Mouse (Mus musculus) cerebellum, adult 18-20 months (tissue): ENCODE measurements around the gene Nfkbie.
A peak's percentile ranks its signal among the peaks of the same experiment; 100 is the strongest.

ENCODE experiments used
- DNase-seq, 2 experiments: peaks; one replicate each; pipeline ENCODE4 v3.0.0; 2021

Nfkbie gene

DNA sequence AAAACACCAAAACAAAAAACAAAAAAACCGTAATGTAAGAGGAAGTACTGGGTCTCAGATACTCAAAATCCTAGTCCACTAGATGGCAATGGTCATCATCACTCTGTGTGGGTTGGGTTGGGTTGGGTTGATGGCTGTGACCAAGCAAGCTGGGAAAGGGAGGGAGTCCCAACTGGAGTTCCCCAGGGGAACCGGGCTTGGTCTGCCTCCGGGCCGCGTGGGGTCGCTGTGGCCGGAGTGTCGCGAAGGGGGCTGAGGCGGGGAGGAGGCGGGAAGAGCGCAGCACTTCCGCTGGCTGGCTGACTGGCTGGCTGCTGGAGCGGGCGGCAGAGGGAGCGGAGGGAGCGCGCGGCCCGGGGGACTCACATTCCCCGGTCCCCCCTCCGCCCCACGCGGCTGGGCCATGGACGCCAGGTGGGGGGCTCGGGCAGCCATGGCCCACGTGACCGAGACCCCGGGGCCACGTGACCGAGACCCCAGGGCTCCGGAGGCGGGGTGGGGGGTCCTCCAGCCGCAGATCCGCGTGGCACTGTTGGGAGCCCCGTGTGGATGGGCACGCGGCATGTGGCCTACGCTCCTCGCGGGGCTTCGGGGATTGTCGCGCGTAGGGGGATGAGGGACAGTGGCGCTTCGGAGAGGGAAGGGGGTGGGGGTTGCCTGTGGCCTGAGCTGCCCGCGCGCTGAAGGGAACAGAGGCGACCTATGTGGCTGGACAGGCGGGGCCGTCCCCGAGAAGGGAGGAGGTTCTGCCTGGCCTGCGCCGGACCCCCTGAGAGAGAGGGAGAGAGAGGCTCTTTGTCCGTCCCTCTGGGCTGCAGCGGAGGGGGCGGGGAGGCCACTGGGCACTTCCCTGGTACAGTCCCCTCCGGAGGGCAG lies 8.4 kb downstream of the Nfkbie start, which contains the start of gene Slc35b2:
TSS of gene Slc35b2 (plus strand) at position 220 of the 876 bp plus-strand sequence.
- peak; percentile 93 to 95 for DNase-seq

DNA sequence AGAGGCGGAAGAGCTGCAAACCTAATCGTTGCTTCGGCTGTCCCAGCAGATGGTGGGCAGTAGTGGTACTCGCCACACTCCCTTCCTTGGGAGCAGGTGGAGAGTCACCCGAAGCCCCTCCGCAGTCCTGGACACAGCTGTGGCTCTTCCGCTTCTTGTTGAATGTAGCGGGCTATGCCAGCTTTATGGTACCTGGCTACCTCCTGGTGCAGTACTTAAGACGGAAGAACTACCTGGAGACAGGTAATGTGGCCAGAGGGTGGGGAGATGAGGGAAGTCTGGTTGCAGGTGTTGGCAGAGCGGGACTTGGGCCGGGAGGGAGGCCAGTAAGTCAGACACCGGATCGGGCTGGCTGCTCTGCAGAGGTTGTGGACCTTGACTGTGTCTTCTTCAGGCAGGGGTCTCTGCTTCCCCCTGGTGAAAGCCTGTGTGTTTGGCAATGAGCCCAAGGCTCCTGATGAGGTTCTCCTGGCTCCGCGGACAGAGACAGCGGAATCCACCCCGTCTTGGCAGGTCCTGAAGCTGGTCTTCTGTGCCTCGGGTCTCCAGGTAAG lies 9.1 kb downstream of the Nfkbie start:
- peak in 1 of 2 experiments; percentile 39 for DNase-seq

DNA sequence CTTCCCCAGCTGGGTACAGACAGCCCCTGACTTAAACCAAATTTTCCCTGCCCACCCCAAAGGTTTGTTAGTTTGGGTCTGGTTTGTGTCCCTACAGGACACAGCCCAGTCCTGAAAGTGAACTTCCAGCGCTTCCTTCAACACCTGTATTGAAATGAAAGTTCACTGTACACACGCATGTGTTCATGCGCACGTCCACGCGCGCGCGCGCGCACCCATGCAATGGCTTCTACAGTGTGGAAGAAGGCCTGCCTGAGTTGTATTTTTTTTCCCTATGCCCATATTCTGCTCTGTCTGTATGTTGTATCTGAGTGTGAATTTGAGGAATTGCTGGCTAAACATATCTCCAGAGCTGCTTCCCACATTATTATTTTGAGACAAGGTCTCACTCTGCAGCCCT lies 9.6 kb downstream of the Nfkbie start:
- DNase-seq, result no peak

DNA sequence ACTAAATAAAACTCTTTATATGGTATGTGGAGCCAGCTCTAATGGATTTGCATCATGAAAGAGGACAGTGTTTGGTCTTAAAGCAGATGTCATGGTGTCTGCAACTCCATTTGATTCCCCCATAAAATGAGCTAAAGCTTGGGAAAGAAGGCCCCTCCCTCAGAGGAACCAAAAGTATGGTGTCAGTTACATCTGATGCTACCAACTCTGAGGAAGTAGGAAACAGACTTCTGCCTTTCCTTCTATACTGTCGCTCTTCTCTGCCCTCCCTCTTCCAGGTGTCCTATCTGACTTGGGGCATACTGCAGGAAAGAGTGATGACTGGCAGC lies 10.5 kb downstream of the Nfkbie start:
- no peak for DNase-seq

DNA sequence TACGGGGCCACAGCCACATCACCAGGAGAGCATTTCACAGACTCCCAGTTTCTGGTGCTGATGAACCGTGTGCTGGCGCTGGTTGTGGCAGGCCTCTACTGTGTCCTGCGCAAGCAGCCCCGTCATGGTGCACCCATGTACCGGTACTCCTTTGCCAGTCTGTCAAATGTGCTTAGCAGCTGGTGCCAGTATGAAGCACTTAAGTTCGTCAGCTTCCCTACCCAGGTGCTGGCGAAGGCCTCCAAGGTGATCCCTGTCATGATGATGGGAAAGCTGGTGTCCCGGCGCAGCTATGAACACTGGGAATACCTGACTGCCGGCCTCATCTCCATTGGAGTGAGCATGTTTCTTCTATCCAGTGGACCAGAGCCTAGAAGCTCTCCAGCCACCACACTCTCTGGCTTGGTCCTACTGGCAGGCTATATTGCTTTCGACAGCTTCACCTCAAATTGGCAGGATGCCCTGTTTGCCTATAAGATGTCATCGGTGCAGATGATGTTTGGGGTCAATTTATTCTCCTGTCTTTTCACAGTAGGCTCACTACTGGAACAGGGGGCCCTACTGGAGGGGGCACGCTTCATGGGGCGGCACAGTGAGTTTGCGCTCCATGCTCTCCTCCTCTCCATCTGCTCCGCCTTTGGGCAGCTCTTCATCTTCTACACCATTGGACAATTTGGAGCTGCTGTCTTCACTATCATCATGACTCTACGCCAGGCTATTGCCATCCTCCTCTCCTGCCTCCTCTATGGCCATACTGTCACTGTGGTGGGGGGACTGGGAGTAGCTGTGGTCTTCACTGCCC lies 11.1 kb downstream of the Nfkbie start:
- peak; percentile 25 to 41 for DNase-seq

DNA sequence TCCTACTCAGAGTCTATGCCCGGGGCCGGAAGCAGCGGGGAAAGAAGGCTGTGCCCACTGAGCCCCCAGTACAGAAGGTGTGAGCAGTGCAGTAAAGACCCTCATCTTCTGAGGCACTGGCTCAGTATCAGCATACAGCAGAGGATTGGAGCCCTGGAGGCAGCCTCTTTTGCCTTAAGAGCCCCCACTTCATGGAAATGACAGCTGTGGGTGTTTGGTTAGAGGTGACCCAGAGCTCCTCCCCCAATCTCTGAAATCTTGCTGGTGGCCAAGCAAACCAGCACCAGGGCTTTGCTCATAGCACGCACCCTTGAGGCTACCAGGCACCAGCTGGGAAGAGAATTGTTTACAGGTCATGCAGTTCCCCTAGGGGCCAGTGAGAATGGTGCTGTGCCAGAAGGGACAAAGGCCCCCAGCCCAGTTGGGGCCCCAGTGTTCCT lies 11.7 kb downstream of the Nfkbie start:
- DNase-seq, result no peak

DNA sequence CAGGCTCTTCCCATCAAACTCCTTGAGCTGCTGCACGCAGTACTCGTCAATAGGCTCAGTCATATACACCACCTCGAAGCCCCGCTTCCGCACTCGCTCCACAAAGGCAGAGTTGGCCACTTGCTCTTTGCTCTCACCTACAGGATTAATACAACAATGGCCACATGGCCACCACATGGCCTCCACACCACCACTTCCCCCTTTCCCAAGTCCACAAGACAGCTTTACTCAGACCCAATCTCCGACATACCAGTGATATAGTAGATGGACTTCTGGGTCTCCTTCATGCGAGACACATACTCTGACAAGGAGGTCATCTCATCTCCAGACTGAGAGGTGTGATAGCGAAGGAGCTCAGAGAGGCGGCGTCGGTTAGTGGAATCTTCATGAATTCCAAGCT lies 13.5 kb downstream of the Nfkbie start:
- no peak for DNase-seq

DNA sequence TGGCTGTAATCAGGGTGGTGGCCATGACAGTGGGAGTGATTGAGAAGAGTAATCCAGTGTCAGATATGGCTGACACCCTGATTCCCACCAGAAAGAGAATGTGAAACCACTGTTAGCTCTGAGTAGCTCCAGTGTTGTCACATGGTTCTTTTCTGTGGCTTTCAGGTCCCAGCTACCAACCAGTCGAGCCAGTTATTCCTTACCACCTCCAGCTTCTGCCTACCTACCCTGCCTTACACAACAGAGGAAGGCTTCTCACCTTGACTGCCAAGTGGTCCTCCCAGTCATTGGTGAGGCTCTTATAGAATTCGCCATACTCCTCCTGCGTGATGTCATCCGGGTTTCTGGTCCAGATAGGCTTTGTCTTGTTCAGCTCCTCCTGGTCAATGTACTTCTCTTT lies 14.5 kb downstream of the Nfkbie start:
- no peak for DNase-seq

DNA sequence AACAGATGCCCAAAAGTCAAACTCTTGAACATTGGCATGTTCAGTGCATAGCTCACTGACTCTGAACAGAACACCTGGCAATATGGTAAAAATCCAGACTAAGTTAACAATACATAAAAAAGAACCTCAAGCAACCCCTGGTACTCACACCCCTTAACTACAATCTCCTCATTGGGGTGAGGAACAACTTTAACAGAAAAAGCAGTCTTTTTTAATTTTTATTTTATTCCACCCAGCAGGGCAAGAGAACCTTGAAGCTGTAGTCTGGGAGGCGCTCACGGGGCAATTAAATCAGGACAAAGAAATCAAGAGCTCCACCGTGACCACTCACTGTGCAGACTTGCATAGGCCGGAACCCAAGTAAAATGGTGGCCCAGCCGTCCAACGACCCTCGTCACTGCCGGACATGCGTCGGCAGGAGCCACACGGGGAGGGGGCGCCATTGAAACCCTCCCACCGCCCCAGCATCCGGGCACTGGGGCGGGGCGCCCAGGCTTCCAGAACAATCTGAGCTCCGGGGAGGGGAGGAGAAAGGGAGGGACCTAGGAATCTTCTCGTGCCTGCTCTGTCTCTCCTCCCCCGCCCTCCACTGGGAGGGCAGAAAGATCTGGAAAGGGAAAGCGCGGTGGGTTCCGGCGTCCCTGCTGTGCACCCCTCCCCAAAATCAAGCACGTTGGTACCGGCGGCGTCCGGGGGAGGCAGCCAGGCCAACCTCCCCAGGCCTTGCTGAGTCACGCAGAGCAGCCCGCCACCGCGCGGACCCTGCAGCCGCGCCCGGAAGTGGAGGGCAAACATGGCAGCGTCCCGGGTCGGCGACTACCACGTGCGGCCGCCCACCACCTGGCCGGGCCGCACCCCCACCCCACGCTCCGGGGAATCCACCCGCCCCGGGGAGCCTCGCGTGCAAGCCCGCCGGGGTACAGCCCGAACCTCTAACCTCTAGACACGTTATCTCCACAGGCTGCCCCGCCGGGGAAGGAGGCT lies 16.9 kb downstream of the Nfkbie start:
- peak; percentile 71 to 74 for DNase-seq

DNA sequence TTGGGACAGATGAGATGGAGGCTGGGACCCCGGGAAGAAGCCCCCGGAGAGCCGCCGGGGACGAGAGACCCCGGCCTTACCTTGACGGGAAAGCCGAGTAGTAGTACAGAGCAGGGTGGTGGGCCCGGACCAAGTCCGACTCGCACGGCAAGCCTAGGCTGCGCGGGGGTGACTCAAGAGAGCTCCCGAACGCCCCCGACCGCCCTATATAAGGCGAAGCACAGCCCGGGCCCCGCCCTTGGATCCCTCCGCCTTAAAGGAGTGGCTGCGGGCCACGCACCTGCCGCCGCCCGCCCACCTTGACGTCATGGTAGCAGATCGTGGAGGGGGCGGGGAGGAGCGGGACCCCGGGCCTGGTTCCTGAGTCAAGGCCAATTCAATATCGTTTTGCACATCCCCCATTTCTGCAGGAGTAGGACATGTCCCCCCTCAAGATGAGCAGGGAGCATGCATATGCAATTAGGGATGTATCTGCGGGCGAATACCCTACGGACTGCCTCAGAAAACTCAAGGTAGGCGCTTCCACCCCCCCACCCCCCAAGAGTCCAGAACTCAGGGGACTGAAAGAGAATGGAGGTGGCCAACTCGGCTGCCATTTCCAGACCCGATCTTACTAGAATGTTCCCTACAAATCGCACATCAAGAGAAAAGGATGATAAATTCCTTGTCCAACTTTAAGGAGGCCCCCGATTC lies 17.7 kb downstream of the Nfkbie start, which contains the start of gene Hsp90ab1:
TSS of gene Hsp90ab1 (minus strand) at position 185 of the 693 bp plus-strand sequence.
- DNase-seq, result peak; percentile 97 to 99

DNA sequence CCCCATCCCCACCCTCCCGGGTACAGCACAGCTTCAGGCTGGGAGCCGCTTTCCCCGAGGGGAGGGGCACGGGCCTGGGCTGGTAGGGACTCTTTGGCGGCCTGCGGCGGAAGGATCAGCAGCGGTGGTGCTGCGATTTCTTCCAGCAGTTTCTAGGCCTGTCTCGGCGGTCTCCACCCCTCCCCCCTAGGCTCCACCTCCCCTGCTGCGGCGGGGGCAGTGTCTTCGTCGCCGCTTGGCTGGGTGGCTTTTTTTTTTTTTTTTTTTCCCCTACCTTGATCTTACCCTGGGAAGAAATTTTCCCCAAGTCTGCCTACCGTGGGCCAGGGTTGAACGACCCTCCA lies 18.2 kb downstream of the Nfkbie start:
- peak; percentile 94 to 96 for DNase-seq

DNA sequence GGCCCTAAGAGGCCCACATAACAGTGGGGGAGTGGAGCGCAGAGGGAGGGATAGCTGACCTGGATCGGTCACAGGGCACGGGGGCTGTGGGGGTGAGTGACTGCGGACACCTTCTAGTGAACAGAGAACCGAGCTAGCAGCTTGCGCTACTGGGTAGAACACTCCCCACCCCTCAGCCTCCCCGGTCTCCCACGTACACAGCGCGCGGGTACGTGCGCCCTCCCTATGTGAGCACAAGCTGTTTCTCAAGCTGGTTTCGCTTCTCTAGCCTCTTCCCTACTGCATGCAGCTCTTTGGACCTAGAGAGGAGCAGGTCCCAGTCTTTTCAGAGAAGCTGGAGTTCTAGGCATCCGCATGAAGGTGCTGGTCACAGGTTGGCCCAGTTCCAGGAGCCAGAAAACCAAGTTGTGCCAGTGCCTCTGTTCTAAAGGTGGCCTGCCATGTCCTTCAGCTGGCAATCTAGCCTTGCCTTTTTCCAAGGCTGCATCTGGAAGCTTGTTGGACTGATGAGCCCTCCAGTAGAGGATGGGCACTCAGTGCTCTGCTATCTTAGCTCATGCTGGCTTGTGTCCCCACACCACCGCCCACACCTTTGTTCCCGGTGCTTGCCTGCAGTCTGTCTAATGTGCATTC lies 18.7 kb downstream of the Nfkbie start:
- DNase-seq, result peak; percentile 82 to 87

DNA sequence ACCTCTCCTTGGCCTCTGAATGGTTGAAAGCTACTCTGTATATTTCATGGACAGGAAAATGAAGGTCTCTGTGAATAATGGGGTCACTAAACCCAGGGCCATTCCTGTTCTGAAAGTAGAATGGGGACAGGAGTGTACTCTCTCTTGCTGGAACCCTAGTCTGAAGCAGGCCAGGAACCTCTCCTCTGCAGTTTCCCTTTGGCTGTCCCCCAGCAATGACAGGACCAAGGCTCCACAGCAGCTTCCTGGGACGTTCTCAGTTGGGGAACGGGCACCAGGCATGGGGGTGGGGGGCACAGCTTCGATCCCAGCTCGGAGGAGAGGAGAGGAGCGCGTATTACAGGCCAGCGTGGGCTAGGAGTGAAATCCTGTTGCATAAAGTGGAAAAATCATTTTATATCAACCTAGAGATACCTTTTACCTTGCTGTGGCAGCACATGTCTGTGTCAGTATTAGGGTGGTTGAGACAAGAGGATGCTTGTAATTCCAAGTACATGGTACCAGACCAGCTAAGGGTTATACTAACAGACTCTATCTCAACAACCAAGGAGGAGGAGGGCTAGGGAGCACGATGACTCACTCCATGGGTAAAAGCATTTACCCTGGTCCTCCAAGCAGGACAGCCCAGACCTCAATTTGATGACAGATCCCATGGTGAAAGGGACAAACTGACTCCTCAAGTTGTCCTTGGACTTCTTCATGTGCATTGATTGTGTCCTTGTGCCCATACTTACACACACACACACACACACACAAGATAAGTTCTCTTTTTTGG lies 19.8 kb downstream of the Nfkbie start:
- peak in 1 of 2 experiments; percentile 36 for DNase-seq

DNA sequence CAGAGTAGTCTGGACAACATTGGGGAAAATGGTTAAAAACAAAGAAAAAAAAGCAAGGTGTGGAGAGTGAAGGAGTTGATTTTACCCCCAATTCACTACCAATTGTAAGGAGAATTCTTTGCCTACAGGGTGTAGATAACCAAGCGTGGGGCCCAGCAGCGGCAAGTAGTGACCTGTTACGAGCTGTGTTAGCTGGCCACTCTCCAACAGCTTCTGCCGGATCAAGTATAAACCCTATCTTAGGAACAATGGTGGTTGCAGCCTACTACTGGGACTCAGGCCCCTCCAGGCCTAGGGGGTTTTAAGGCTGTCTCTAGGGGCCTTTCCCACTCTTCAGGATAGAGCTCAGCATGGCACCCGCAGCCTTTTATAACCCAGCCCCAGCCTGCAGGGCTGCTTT lies 22.7 kb downstream of the Nfkbie start:
- peak in 1 of 2 experiments; percentile 30 for DNase-seq

DNA sequence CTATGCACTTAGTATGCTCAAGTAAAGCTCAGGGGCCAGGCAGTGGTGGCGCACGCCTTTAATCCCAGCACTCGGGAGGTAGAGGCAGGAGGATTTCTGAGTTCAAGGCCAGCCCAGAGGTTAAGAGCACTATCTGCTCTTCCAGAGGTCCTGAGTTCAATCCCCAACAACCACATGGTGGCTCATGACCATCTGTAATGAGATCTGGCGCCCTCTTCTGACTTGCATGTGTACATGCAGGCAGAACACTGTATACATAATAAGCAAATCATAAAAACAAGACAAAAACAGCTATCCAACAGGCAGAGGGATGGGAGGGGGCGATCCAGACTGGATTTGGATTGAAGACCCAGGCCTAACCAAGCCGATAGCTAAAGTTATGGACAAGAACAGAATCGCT lies 23.3 kb downstream of the Nfkbie start:
- peak in 1 of 2 experiments; percentile 30 for DNase-seq

DNA sequence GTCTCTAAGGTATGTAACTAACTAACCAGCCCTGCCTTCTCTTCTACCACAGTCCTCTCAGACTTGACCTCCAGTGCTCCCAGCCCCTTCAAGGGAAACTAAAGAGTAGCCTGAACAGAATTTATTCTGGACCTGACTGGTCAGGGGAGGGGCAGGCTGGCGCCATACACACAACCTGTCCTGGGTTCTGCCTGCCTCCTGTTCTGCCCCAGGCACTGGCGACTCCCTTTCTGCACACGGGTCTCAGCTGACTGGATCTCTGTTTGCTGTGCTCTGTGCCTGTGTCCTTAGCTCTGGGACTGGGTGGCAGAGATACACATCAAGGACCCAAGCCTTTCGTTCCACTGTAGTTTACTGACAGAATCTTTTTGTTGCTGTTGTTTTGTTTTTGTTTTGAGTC lies 24.1 kb downstream of the Nfkbie start:
- no peak for DNase-seq

DNA sequence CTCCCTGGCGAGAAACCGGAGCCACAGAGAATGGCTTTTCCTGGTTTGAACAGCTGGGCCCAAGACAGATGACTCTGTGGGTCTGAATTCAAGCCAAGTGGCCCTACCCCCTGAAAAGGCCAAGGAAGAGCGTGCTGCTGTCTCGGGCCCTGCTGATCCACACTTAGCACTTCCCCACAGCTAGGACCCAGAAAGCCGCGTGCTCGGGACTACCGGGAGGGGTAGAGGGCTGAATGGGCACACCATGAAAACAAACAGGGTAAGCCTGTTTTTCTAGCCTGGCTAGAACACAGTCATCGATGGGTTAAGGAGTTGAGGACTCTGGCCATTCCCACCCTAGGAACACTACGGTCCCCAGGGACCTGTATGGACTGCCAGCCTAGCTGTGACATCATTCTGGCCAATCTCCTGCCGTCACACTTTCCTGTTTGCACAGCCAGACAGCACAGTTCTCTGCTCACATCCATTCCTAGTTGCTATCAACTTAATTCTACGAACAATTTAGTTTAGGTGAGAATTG lies 25.5 kb downstream of the Nfkbie start:
- no peak for DNase-seq

DNA sequence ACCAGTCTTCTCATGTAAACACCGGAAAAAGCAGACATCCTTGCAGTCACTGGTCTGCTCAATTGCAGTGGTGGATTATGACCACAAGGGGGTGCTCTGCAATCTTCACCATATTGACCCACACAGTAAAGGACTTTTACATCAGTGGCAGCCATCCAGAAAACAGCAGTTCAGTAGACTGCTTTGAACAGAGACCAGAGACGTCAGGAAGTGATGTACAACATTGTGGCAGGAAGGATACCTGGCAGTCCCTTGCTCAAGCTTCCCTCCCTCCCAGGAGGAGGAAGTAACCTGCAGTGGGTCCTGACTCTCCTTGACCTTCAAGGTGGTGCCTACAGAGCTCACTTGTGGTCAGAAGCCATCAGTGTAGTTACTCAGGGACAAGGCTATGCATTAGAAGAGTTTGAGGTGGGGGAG lies 26.1 kb downstream of the Nfkbie start:
- peak; percentile 70 to 77 for DNase-seq

DNA sequence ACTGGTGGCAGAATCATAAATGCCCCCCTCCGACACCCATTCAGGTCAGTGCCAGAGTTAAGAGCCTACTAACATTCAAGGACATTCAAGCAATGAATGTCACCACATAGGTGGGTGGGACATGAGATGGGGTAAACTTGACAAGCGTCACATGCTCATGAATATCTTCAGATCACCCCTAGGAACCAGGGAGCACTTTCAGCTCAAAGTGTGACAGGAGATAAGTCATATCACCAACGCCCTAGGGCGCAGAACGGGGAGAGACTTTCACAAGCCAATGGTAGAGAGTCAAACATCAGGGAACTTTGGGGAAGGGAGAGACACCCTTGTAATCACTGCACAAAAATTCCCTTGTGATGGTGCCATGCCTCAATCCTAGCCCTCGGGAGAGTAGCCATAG lies 26.7 kb downstream of the Nfkbie start:
- no peak for DNase-seq

DNA sequence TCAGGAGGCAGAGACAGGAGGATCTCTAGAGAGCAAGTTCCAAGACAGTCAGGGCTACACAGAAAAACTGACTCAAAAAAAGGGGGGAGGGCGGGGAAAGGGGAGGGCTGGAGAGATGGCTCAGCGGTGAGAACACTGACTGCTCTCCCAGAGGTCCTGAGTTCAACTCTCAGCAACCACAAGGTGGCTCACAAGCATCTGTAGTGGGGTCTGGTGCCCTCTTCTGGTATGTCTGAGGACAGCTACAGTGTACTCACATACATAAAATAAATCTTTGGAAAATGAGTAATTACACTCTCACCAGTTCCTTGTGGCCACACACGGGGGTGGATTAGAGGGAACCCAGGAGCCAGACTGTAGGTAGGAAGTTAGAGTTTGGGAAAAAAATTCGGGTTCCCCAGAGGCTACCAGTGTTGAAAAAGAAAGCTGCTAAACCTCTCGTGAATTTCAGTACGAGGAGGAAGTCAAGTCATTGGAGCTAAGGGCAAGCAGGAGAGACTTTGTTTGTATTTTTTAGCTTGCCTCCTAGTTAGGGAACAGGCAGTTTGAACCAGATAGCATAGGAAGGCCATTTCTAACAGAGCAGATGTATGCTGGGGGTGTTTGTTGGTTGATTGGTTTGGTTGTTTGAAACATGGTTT lies 27.3 kb downstream of the Nfkbie start:
- DNase-seq, result peak in 1 of 2 experiments; percentile 34
